Mouse (Mus musculus) thymus, adult 2 months (tissue): ENCODE data around the gene Fbxl3. TPM values are rescaled to one million over a fixed set of nuclear protein-coding genes. Genes with fewer than 3 reads are reported as not detected.

Experiments used
- DNase-seq: peaks from one replicate; pipeline ENCODE4 v3.0.0; 2021
- H3K27ac ChIP-seq: fragments of 200-500 bp; 2 replicates; pipeline ENCODE4 v1.5.1; 2012; ENCODE audit warnings: low read length, control low read depth; ENCODE audit not compliant: control insufficient read depth, insufficient read depth
- H3K27me3 ChIP-seq: fragments of 200-500 bp; 2 replicates; pipeline ENCODE4 v1.6.1; 2012; ENCODE audit warnings: mild to moderate bottlenecking, low read length, moderate library complexity, mixed read lengths; ENCODE audit not compliant: control insufficient read depth, insufficient read depth
- H3K36me3 ChIP-seq: fragments of 200-500 bp; 2 replicates; pipeline ENCODE4 v1.6.1; 2012; ENCODE audit warnings: mild to moderate bottlenecking, low read length, moderate library complexity; ENCODE audit not compliant: control insufficient read depth, insufficient read depth
- H3K4me1 ChIP-seq: fragments of 200-500 bp; replicated peaks from 2 replicates; pipeline ENCODE4 v1.6.1; 2012; ENCODE audit warnings: low read length; ENCODE audit not compliant: control insufficient read depth, insufficient read depth
- H3K4me3 ChIP-seq: fragments of 200-500 bp; 2 replicates; pipeline ENCODE4 v1.5.1; 2012; ENCODE audit warnings: mild to moderate bottlenecking, low read length, control low read depth, moderate library complexity; ENCODE audit not compliant: control insufficient read depth, insufficient read depth
- CTCF ChIP-seq: fragments of 200-500 bp; IDR thresholded peaks from 2 replicates; pipeline ENCODE4 v1.5.1; 2012; ENCODE audit warnings: mild to moderate bottlenecking, control low read depth, low read length, moderate library complexity, borderline replicate concordance; ENCODE audit not compliant: control insufficient read depth, poor library complexity, insufficient read depth; ENCODE audit errors: extremely low read depth
- POLR2A ChIP-seq: fragments of 200-500 bp; IDR thresholded peaks from 2 replicates; pipeline ENCODE4 v1.6.1; 2012; ENCODE audit warnings: mild to moderate bottlenecking, low read length, control low read depth, moderate library complexity; ENCODE audit not compliant: control insufficient read depth, poor library complexity, insufficient read depth; ENCODE audit errors: extremely low read depth
- WGBS: fragments of 180-500 bp; shearing (Covaris S2); methylation state at CpG from one replicate; pipeline ENCODE4 v1.1.7; 2018; 5-methylcytosine and 5-hydroxymethylcytosine counted together
- polyA plus RNA-seq: library from polyadenylated mRNA; depleted of rRNA; stranded (reverse); fragments of >200 nt; gene quantifications from 2 replicates; pipeline ENCODE4 v1.2.3, GENCODE M21; 2012; rRNA removed

The Fbxl3 gene
- polyA plus RNA-seq = 105 and 113 TPM in 2 replicates

- Histone ChIP-seq H3K27me3 (no peaks in the 10 kb centered on the region), H3K4me1 (peaks cover 10% of the 10 kb centered on the region), H3K4me3 (peak within 1 kb of the TSS; percentile 73), H3K36me3 (peaks cover 4% of the 10 kb centered on the region; the same call in 1 of the 2 replicates), H3K27ac (peak within 1 kb of the TSS; percentile 80)
- under 1% methylated on average over 88 of the region's 88 CpGs for WGBS
- TF ChIP-seq CTCF (no peak; the same call in 1 of the 2 replicates), POLR2A (peak; percentile 68)
- peak; percentile 83 for DNase-seq
These were observed at the start of gene Fbxl3 for GRCm38 (mm10) chr14:103099238-103099933. TSS of gene Fbxl3 (minus strand) at chr14:103099566.

- Histone ChIP-seq H3K36me3 (peaks cover 54% of the 10 kb centered on the region), H3K4me3 (no peak overlapping the region), H3K27ac (no peak overlapping the region), H3K27me3 (no peaks in the 10 kb centered on the region), H3K4me1 (no peaks in the 10 kb centered on the region)
- peak; percentile 37 for DNase-seq
- 88% methylated on average over 2 of the region's 2 CpGs for WGBS
- TF ChIP-seq POLR2A (no peak), CTCF (no peak)
These were observed 32.6 kb upstream of the Fbxl3 start for GRCm38 (mm10) chr14:103131991-103132390.

GRCm38 (mm10) chr14:103125756-103126155, 26.4 kb upstream of the Fbxl3 start:
- Histone ChIP-seq H3K27ac (no peak overlapping the region), H3K4me3 (no peak overlapping the region), H3K36me3 (peaks cover 68% of the 10 kb centered on the region), H3K4me1 (no peaks in the 10 kb centered on the region), H3K27me3 (no peaks in the 10 kb centered on the region)
- WGBS = 95% methylated on average over 6 of the region's 6 CpGs
- TF ChIP-seq POLR2A (no peak), CTCF (no peak)
- no peak for DNase-seq

GRCm38 (mm10) chr14:103114994-103115670, 15.8 kb upstream of the Fbxl3 start:
- no peak overlapping the region for H3K4me3 ChIP-seq
- no peaks in the 10 kb centered on the region for H3K4me1 ChIP-seq
- peaks cover 29% of the 10 kb centered on the region for H3K36me3 ChIP-seq
- WGBS = 100% methylated on average over 3 of the region's 3 CpGs
- TF ChIP-seq POLR2A = no peak
- no peak for TF ChIP-seq CTCF
- DNase-seq = no peak
- H3K27me3 ChIP-seq = no peaks in the 10 kb centered on the region
- no peak overlapping the region for H3K27ac ChIP-seq

GRCm38 (mm10) chr14:103112606-103113363, 13.4 kb upstream of the Fbxl3 start:
- DNase-seq = no peak
- no peaks in the 10 kb centered on the region for H3K4me1 ChIP-seq
- H3K27ac ChIP-seq = no peak overlapping the region
- 96% methylated on average over 3 of the region's 3 CpGs for WGBS
- H3K36me3 ChIP-seq = peaks cover 14% of the 10 kb centered on the region
- H3K27me3 ChIP-seq = no peaks in the 10 kb centered on the region
- no peak overlapping the region for H3K4me3 ChIP-seq
- TF ChIP-seq CTCF (no peak), POLR2A (no peak)

GRCm38 (mm10) chr14:103109971-103110370, 10.6 kb upstream of the Fbxl3 start:
- H3K4me3 ChIP-seq = no peak overlapping the region
- 91% methylated on average over 4 of the region's 4 CpGs for WGBS

More at GRCm38 (mm10) chr14:103109971-103110370, 10.6 kb upstream of the Fbxl3 start:
- DNase-seq = no peak
- Histone ChIP-seq H3K4me1 (no peaks in the 10 kb centered on the region), H3K36me3 (0 out of 2 replicates have a peak, but pooled peaks cover 3% of the 10 kb centered on the region), H3K27ac (no peak overlapping the region), H3K27me3 (no peaks in the 10 kb centered on the region)
- TF ChIP-seq CTCF (no peak), POLR2A (no peak)
